Mouse (Mus musculus): ENCODE data around the gene Eme2. TPM values are rescaled to one million over a fixed set of nuclear protein-coding genes. Genes with fewer than 3 reads are reported as not detected.
A peak's percentile ranks its signal among the peaks of the same experiment; 100 is the strongest.

Eme2 gene
- polyA plus RNA-seq, 1 experiment from 2014 or later = 31.5 TPM

GRCm38 (mm10) chr17:24885356-24886133 lies 9.3 kb downstream of the Eme2 start:
- peaks cover 36% of the 10 kb centered on the region for H3K4me1 ChIP-seq
- no peaks in the 10 kb centered on the region for H3K9me3 ChIP-seq (replicated peaks)
- no peak overlapping the region for H3K27ac ChIP-seq
- peaks cover 42% of the 10 kb centered on the region for H3K36me3 ChIP-seq
- H3K9ac ChIP-seq = peak overlapping the region; percentile 75
- peak overlapping the region; percentile 95 for H3K4me3 ChIP-seq (replicated peaks)
- ATAC-seq (replicated peaks; ENCODE audit: low FRiP score) = no peak
- 24% methylated on average over 22 of the region's 22 CpGs for WGBS
- peak overlapping the region; percentile 92 for H3K4me2 ChIP-seq
- H3K27me3 ChIP-seq = no peaks in the 10 kb centered on the region

GRCm38 (mm10) chr17:24884391-24884790 lies 10.5 kb downstream of the Eme2 start:
- WGBS = 89% methylated on average over 6 of the region's 6 CpGs
- H3K4me3 ChIP-seq (replicated peaks) = no peak overlapping the region
- no peak for ATAC-seq (replicated peaks; ENCODE audit: low FRiP score)

GRCm38 (mm10) chr17:24881738-24882440 lies 13.0 kb downstream of the Eme2 start:
- WGBS = 44% methylated on average over 7 of the region's 7 CpGs
- Histone ChIP-seq H3K9me3 (replicated peaks) (no peaks in the 10 kb centered on the region), H3K36me3 (peaks cover 24% of the 10 kb centered on the region), H3K9ac (no peak overlapping the region), H3K27me3 (no peaks in the 10 kb centered on the region), H3K27ac (no peak overlapping the region), H3K4me2 (no peak overlapping the region), H3K4me3 (replicated peaks) (no peak overlapping the region), H3K4me1 (peaks cover 22% of the 10 kb centered on the region)
- no peak for ATAC-seq (replicated peaks; ENCODE audit: low FRiP score)

More at GRCm38 (mm10) chr17:24884391-24884790, 10.5 kb downstream of the Eme2 start:
- Histone ChIP-seq H3K4me1 (peaks cover 36% of the 10 kb centered on the region), H3K27ac (no peak overlapping the region), H3K9me3 (replicated peaks) (no peaks in the 10 kb centered on the region), H3K36me3 (peaks cover 31% of the 10 kb centered on the region), H3K9ac (no peak overlapping the region), H3K27me3 (no peaks in the 10 kb centered on the region), H3K4me2 (no peak overlapping the region)

- Histone ChIP-seq H3K4me1 (peaks cover 11% of the 10 kb centered on the region), H3K27ac (no peak overlapping the region), H3K9ac (no peak overlapping the region), H3K27me3 (no peaks in the 10 kb centered on the region), H3K36me3 (peaks cover 14% of the 10 kb centered on the region), H3K9me3 (replicated peaks) (no peaks in the 10 kb centered on the region), H3K4me2 (no peak overlapping the region), H3K4me3 (replicated peaks) (no peak overlapping the region)
- no peak for ATAC-seq (replicated peaks; ENCODE audit: low FRiP score)
- 76% methylated on average over 8 of the region's 8 CpGs for WGBS
Measured at GRCm38 (mm10) chr17:24878531-24878930, 16.4 kb downstream of the Eme2 start.

- peak overlapping the region; percentile 41; the same call in 1 of the 2 replicates for H3K27ac ChIP-seq
- no peak overlapping the region for H3K9ac ChIP-seq
- WGBS = 29% methylated on average over 5 of the region's 5 CpGs
- peaks cover 10% of the 10 kb centered on the region for H3K36me3 ChIP-seq
- no peak for ATAC-seq (replicated peaks; ENCODE audit: low FRiP score)
- H3K4me3 ChIP-seq (replicated peaks) = no peak overlapping the region
- no peaks in the 10 kb centered on the region for H3K27me3 ChIP-seq
- peaks cover 11% of the 10 kb centered on the region for H3K4me1 ChIP-seq
- no peaks in the 10 kb centered on the region for H3K9me3 ChIP-seq (replicated peaks)
- no peak overlapping the region for H3K4me2 ChIP-seq
Measured at GRCm38 (mm10) chr17:24878117-24878397, 16.8 kb downstream of the Eme2 start.

GRCm38 (mm10) chr17:24877336-24878116 lies 17.4 kb downstream of the Eme2 start:
- ATAC-seq (replicated peaks; ENCODE audit: low FRiP score) = no peak; the same call in 1 of the 2 replicates
- Histone ChIP-seq H3K27ac (peak overlapping the region; percentile 41; the same call in 1 of the 2 replicates), H3K9ac (no peak overlapping the region), H3K36me3 (peaks cover 4% of the 10 kb centered on the region), H3K4me2 (no peak overlapping the region), H3K4me3 (replicated peaks) (no peak overlapping the region), H3K4me1 (peaks cover 11% of the 10 kb centered on the region), H3K9me3 (replicated peaks) (no peaks in the 10 kb centered on the region), H3K27me3 (no peaks in the 10 kb centered on the region)
- WGBS = 52% methylated on average over 10 of the region's 10 CpGs

- ATAC-seq (replicated peaks; ENCODE audit: low FRiP score) = no peak
- Histone ChIP-seq H3K9ac (no peak overlapping the region), H3K36me3 (no peaks in the 10 kb centered on the region), H3K4me2 (no peak overlapping the region), H3K27ac (no peak overlapping the region), H3K27me3 (no peaks in the 10 kb centered on the region), H3K4me1 (peaks cover 4% of the 10 kb centered on the region; the same call in 1 of the 2 replicates), H3K9me3 (replicated peaks) (no peaks in the 10 kb centered on the region), H3K4me3 (replicated peaks) (no peak overlapping the region)
- 80% methylated on average over 8 of the region's 8 CpGs for WGBS
Measured at GRCm38 (mm10) chr17:24874989-24875388, 19.9 kb downstream of the Eme2 start.

GRCm38 (mm10) chr17:24874405-24874745 lies 20.5 kb downstream of the Eme2 start:
- Histone ChIP-seq H3K27me3 (no peaks in the 10 kb centered on the region), H3K4me3 (replicated peaks) (no peak overlapping the region), H3K36me3 (no peaks in the 10 kb centered on the region), H3K9me3 (replicated peaks) (no peaks in the 10 kb centered on the region), H3K27ac (no peak overlapping the region), H3K4me1 (peaks cover 4% of the 10 kb centered on the region; the same call in 1 of the 2 replicates), H3K9ac (no peak overlapping the region), H3K4me2 (no peak overlapping the region)
- WGBS = 53% methylated on average over 1 of the region's 1 CpGs
- no peak for ATAC-seq (replicated peaks; ENCODE audit: low FRiP score)

GRCm38 (mm10) chr17:24873695-24874404 lies 21.0 kb downstream of the Eme2 start:
- 47% methylated on average over 4 of the region's 4 CpGs for WGBS
- no peak for ATAC-seq (replicated peaks; ENCODE audit: low FRiP score)
- Histone ChIP-seq H3K4me2 (no peak overlapping the region), H3K9me3 (replicated peaks) (no peaks in the 10 kb centered on the region), H3K4me3 (replicated peaks) (no peak overlapping the region), H3K9ac (no peak overlapping the region), H3K4me1 (peaks cover 4% of the 10 kb centered on the region; the same call in 1 of the 2 replicates), H3K36me3 (no peaks in the 10 kb centered on the region), H3K27me3 (no peaks in the 10 kb centered on the region), H3K27ac (no peak overlapping the region)

- Histone ChIP-seq H3K27me3 (no peaks in the 10 kb centered on the region), H3K4me1 (no peaks in the 10 kb centered on the region), H3K4me3 (replicated peaks) (no peak overlapping the region), H3K4me2 (no peak overlapping the region), H3K36me3 (peaks cover 28% of the 10 kb centered on the region), H3K9me3 (replicated peaks) (no peaks in the 10 kb centered on the region), H3K27ac (no peak overlapping the region), H3K9ac (no peak overlapping the region)
- no peak for ATAC-seq (replicated peaks; ENCODE audit: low FRiP score)
- WGBS = 93% methylated on average over 10 of the region's 10 CpGs
Measured at GRCm38 (mm10) chr17:24867914-24868313, 27.0 kb downstream of the Eme2 start.

- Histone ChIP-seq H3K9ac (no peak within 1 kb of the TSS), H3K4me2 (no peak within 1 kb of the TSS), H3K9me3 (replicated peaks) (no peaks in the 10 kb centered on the region), H3K4me1 (no peaks in the 10 kb centered on the region), H3K4me3 (replicated peaks) (no peak within 1 kb of the TSS), H3K36me3 (peaks cover 49% of the 10 kb centered on the region), H3K27ac (no peak within 1 kb of the TSS), H3K27me3 (no peaks in the 10 kb centered on the region)
- WGBS = 92% methylated on average over 8 of the region's 8 CpGs
- ATAC-seq (replicated peaks; ENCODE audit: low FRiP score) = no peak
Measured at GRCm38 (mm10) chr17:24865776-24866175, 29.1 kb downstream of the Eme2 start, which contains the start of gene Igfals. Igfals (plus strand) TSS chr17:24865997.

Data from kidney, embryonic 15.5 days (tissue).